Mouse (Mus musculus): ENCODE measurements around the gene Pvalb. TPM values are rescaled to one million over a fixed set of nuclear protein-coding genes. Genes with fewer than 3 reads are reported as not detected.

Gene Pvalb
- polyA plus RNA-seq, 2 experiments = not detected

GRCm38 (mm10) chr15:78171651-78172050 is 34.5 kb downstream of the Pvalb start:
- peaks cover 18 to 20% of the 10 kb centered on the region in 2 experiments for H3K4me1 ChIP-seq (replicated peaks; ENCODE audit: control insufficient read depth in 2 of 2, insufficient read depth in 2 of 2, low read length in 1 of 2)
- H3K9ac ChIP-seq (replicated peaks) = no peak overlapping the region
- H3K27ac ChIP-seq = no peak overlapping the region
- H3K4me2 ChIP-seq (ENCODE audit: low read depth) = no peak overlapping the region
- H3K36me3 ChIP-seq (replicated peaks; ENCODE audit: control insufficient read depth, insufficient read depth, low read depth) = no peaks in the 10 kb centered on the region
- ATAC-seq (ENCODE audit: insufficient read depth) (no peak), DNase-seq (ENCODE audit: low read depth in 3 of 3, low spot score in 3 of 3) (no peak)
- TF ChIP-seq CTCF (IDR thresholded peaks at IDR 0.05; ENCODE audit: low read depth) = peak; percentile 38; the same call in 1 of the 2 replicates
- TF ChIP-seq EP300 (IDR thresholded peaks at IDR 0.05; ENCODE audit: low read depth) = no peak
- H3K27me3 ChIP-seq (ENCODE audit: control insufficient read depth, insufficient read depth, low read length) = no peaks in the 10 kb centered on the region
- WGBS (ENCODE audit: insufficient replicate concordance) = 84% methylated on average over 10 of the region's 10 CpGs
- no peak overlapping the region for H3K4me3 ChIP-seq (ENCODE audit: insufficient read depth in 1 of 2, low read depth in 2 of 2, low read length in 2 of 2)
- H3K9me3 ChIP-seq (ENCODE audit: control insufficient read depth, low read length) = no peaks in the 10 kb centered on the region

GRCm38 (mm10) chr15:78170708-78171107 is 35.5 kb downstream of the Pvalb start:
- Histone ChIP-seq H3K4me2 (ENCODE audit: low read depth) (no peak overlapping the region), H3K27ac (no peak overlapping the region), H3K9ac (replicated peaks) (no peak overlapping the region), H3K27me3 (ENCODE audit: control insufficient read depth, insufficient read depth, low read length) (no peaks in the 10 kb centered on the region), H3K4me3 (ENCODE audit: insufficient read depth in 1 of 2, low read depth in 2 of 2, low read length in 2 of 2) (no peak overlapping the region), H3K36me3 (replicated peaks; ENCODE audit: control insufficient read depth, insufficient read depth, low read depth) (no peaks in the 10 kb centered on the region), H3K9me3 (ENCODE audit: control insufficient read depth, low read length) (no peaks in the 10 kb centered on the region), H3K4me1 (replicated peaks; ENCODE audit: control insufficient read depth in 2 of 2, insufficient read depth in 2 of 2, low read length in 1 of 2) (peaks cover 18 to 20% of the 10 kb centered on the region in 2 experiments)
- DNase-seq (ENCODE audit: low read depth in 3 of 3, low spot score in 3 of 3) (no peak), ATAC-seq (ENCODE audit: insufficient read depth) (no peak)
- TF ChIP-seq EP300 (IDR thresholded peaks at IDR 0.05; ENCODE audit: low read depth) (no peak), CTCF (IDR thresholded peaks at IDR 0.05; ENCODE audit: low read depth) (no peak)
- WGBS (ENCODE audit: insufficient replicate concordance) = 69% methylated on average over 15 of the region's 15 CpGs

- Histone ChIP-seq H3K4me1 (replicated peaks; ENCODE audit: control insufficient read depth in 2 of 2, insufficient read depth in 2 of 2, low read length in 1 of 2) (peaks cover 7 to 12% of the 10 kb centered on the region in 2 experiments), H3K36me3 (replicated peaks; ENCODE audit: control insufficient read depth, insufficient read depth, low read depth) (no peaks in the 10 kb centered on the region), H3K9ac (replicated peaks) (no peak overlapping the region), H3K4me2 (ENCODE audit: low read depth) (no peak overlapping the region), H3K4me3 (ENCODE audit: insufficient read depth in 1 of 2, low read depth in 2 of 2, low read length in 2 of 2) (no peak overlapping the region), H3K9me3 (ENCODE audit: control insufficient read depth, low read length) (no peaks in the 10 kb centered on the region), H3K27me3 (ENCODE audit: control insufficient read depth, insufficient read depth, low read length) (no peaks in the 10 kb centered on the region), H3K27ac (no peak overlapping the region)
- ATAC-seq (ENCODE audit: insufficient read depth) (no peak), DNase-seq (ENCODE audit: low read depth in 3 of 3, low spot score in 3 of 3) (no peak)
- 78% methylated on average over 11 of the region's 11 CpGs for WGBS (ENCODE audit: insufficient replicate concordance)
- TF ChIP-seq EP300 (IDR thresholded peaks at IDR 0.05; ENCODE audit: low read depth) (no peak), CTCF (IDR thresholded peaks at IDR 0.05; ENCODE audit: low read depth) (no peak)
Observed at GRCm38 (mm10) chr15:78169566-78169965, 36.6 kb downstream of the Pvalb start.

GRCm38 (mm10) chr15:78165292-78165691 is 40.9 kb downstream of the Pvalb start:
- DNase-seq (ENCODE audit: low read depth in 3 of 3, low spot score in 3 of 3) = no peak
- Histone ChIP-seq H3K36me3 (replicated peaks; ENCODE audit: control insufficient read depth, insufficient read depth, low read depth) (no peaks in the 10 kb centered on the region), H3K27ac (no peak overlapping the region), H3K9me3 (ENCODE audit: control insufficient read depth, low read length) (no peaks in the 10 kb centered on the region), H3K4me1 (replicated peaks; ENCODE audit: control insufficient read depth in 2 of 2, insufficient read depth in 2 of 2, low read length in 1 of 2) (no peaks in the 10 kb centered on the region), H3K4me3 (ENCODE audit: insufficient read depth in 1 of 2, low read depth in 2 of 2, low read length in 2 of 2) (no peak overlapping the region), H3K9ac (replicated peaks) (no peak overlapping the region), H3K27me3 (ENCODE audit: control insufficient read depth, insufficient read depth, low read length) (no peaks in the 10 kb centered on the region), H3K4me2 (ENCODE audit: low read depth) (no peak overlapping the region)
- 60% methylated on average over 4 of the region's 4 CpGs for WGBS (ENCODE audit: insufficient replicate concordance)
- no peak for ATAC-seq (ENCODE audit: insufficient read depth)
- no peak for TF ChIP-seq CTCF (IDR thresholded peaks at IDR 0.05; ENCODE audit: low read depth)
- no peak for TF ChIP-seq EP300 (IDR thresholded peaks at IDR 0.05; ENCODE audit: low read depth)

GRCm38 (mm10) chr15:78164466-78164865 is 41.7 kb downstream of the Pvalb start:
- 80% methylated on average over 11 of the region's 11 CpGs for WGBS (ENCODE audit: insufficient replicate concordance)
- no peak overlapping the region for H3K4me2 ChIP-seq (ENCODE audit: low read depth)
- H3K4me1 ChIP-seq (replicated peaks; ENCODE audit: control insufficient read depth in 2 of 2, insufficient read depth in 2 of 2, low read length in 1 of 2) = no peaks in the 10 kb centered on the region
- H3K9ac ChIP-seq (replicated peaks) = no peak overlapping the region
- DNase-seq (ENCODE audit: low read depth in 3 of 3, low spot score in 3 of 3) (no peak), ATAC-seq (ENCODE audit: insufficient read depth) (no peak)
- H3K27me3 ChIP-seq (ENCODE audit: control insufficient read depth, insufficient read depth, low read length) = no peaks in the 10 kb centered on the region
- H3K27ac ChIP-seq = no peak overlapping the region
- H3K4me3 ChIP-seq (ENCODE audit: insufficient read depth in 1 of 2, low read depth in 2 of 2, low read length in 2 of 2) = no peak overlapping the region
- no peaks in the 10 kb centered on the region for H3K36me3 ChIP-seq (replicated peaks; ENCODE audit: control insufficient read depth, insufficient read depth, low read depth)
- TF ChIP-seq CTCF (IDR thresholded peaks at IDR 0.05; ENCODE audit: low read depth) (no peak), EP300 (IDR thresholded peaks at IDR 0.05; ENCODE audit: low read depth) (no peak)
- H3K9me3 ChIP-seq (ENCODE audit: control insufficient read depth, low read length) = no peaks in the 10 kb centered on the region
